Mouse (Mus musculus): ENCODE data around the gene Vamp2. TPM values are rescaled to one million over a fixed set of nuclear protein-coding genes. Genes with fewer than 3 reads are reported as not detected.

Gene Vamp2
- polyA plus RNA-seq, 1 experiment from 2014 or later, result 385 TPM

- H3K27ac ChIP-seq (ENCODE audit: low read depth, low read length), result peak overlapping the region; percentile 52; the same call in 1 of the 2 replicates
- no peaks in the 10 kb centered on the region for H3K27me3 ChIP-seq (ENCODE audit: control insufficient read depth, insufficient read depth, low read length)
- under 1% methylated on average over 19 of the region's 19 CpGs for WGBS
- peak overlapping the region; percentile 70 for H3K4me3 ChIP-seq (ENCODE audit: low read depth, low read length)
- H3K9ac ChIP-seq (replicated peaks; ENCODE audit: low read depth, low read length), result no peak overlapping the region
- H3K4me2 ChIP-seq (ENCODE audit: low read depth, low read length), result peak overlapping the region; percentile 76
- no peaks in the 10 kb centered on the region for H3K9me3 ChIP-seq (ENCODE audit: control insufficient read depth, low read length)
- H3K36me3 ChIP-seq (ENCODE audit: control insufficient read depth, insufficient read depth, low read length), result no peaks in the 10 kb centered on the region
- H3K4me1 ChIP-seq (ENCODE audit: control insufficient read depth, insufficient read depth, low read length), result peaks cover 31% of the 10 kb centered on the region
- peak; percentile 60 for ATAC-seq (ENCODE audit: low read depth)
Observed at GRCm38 (mm10) chr11:69062761-69063224, 25.5 kb upstream of the Vamp2 start.

DNA sequence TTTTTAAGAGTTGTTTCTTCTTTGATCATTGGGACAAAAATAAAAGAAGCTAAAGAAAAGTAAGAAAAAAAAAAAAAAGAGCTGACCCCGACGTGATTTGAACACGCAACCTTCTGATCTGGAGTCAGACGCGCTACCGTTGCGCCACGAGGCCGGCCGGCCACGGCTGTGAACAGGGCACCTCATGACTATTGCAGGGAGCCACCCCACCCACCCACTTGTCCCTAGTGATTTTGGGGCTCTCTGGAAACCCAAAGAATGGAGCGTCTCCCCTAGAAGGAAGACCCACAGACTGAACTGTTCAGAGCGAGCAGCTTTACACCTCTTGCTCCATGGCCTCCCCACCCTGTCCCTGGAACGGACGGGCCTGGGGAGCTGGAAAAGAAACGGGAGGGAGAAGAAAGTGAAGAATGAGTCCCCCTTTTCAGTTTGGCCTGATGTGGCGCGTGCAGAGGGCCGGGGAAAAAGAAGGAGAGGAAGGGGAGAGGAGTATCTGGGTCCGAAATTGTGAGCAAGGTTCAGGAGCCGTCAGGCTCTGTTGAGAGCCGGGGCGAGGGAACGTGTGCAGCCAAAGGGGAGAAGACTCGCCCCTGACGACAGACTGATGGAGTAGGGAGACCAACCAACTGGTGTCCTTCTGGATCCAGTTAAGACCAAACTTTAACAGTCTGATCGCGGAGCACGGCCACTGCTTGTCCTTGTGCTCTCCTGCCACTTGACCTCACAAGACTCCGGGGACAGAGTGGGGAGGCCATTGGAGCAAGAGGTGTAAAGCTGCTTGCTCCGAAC, 24.7 kb upstream of the Vamp2 start:
- Histone ChIP-seq H3K9ac (replicated peaks; ENCODE audit: low read depth, low read length) (peak overlapping the region; percentile 59), H3K36me3 (ENCODE audit: control insufficient read depth, insufficient read depth, low read length) (no peaks in the 10 kb centered on the region), H3K27ac (ENCODE audit: low read depth, low read length) (peak overlapping the region; percentile 39), H3K27me3 (ENCODE audit: control insufficient read depth, insufficient read depth, low read length) (no peaks in the 10 kb centered on the region), H3K4me1 (ENCODE audit: control insufficient read depth, insufficient read depth, low read length) (peaks cover 25% of the 10 kb centered on the region), H3K4me2 (ENCODE audit: low read depth, low read length) (peak overlapping the region; percentile 76), H3K4me3 (ENCODE audit: low read depth, low read length) (peak overlapping the region; percentile 70), H3K9me3 (ENCODE audit: control insufficient read depth, low read length) (no peaks in the 10 kb centered on the region)
- 0 out of 2 replicates have a peak, but pooled peaks have one; percentile 29 for ATAC-seq (ENCODE audit: low read depth)
- under 1% methylated on average over 31 of the region's 31 CpGs for WGBS

GRCm38 (mm10) chr11:69064259-69065133, 23.8 kb upstream of the Vamp2 start:
- Histone ChIP-seq H3K4me1 (ENCODE audit: control insufficient read depth, insufficient read depth, low read length) (peaks cover 25% of the 10 kb centered on the region), H3K9me3 (ENCODE audit: control insufficient read depth, low read length) (no peaks in the 10 kb centered on the region), H3K9ac (replicated peaks; ENCODE audit: low read depth, low read length) (peak overlapping the region; percentile 59; the same call in 1 of the 2 replicates), H3K4me2 (ENCODE audit: low read depth, low read length) (peak overlapping the region; percentile 76), H3K36me3 (ENCODE audit: control insufficient read depth, insufficient read depth, low read length) (no peaks in the 10 kb centered on the region), H3K4me3 (ENCODE audit: low read depth, low read length) (peak overlapping the region; percentile 70), H3K27me3 (ENCODE audit: control insufficient read depth, insufficient read depth, low read length) (no peaks in the 10 kb centered on the region), H3K27ac (ENCODE audit: low read depth, low read length) (no peak overlapping the region)
- no peak for ATAC-seq (ENCODE audit: low read depth)
- WGBS, result 59% methylated on average over 9 of the region's 9 CpGs

GRCm38 (mm10) chr11:69065394-69065925, 22.8 kb upstream of the Vamp2 start:
- Histone ChIP-seq H3K4me2 (ENCODE audit: low read depth, low read length) (peak overlapping the region; percentile 73), H3K36me3 (ENCODE audit: control insufficient read depth, insufficient read depth, low read length) (no peaks in the 10 kb centered on the region), H3K9me3 (ENCODE audit: control insufficient read depth, low read length) (no peaks in the 10 kb centered on the region), H3K4me3 (ENCODE audit: low read depth, low read length) (no peak overlapping the region), H3K27ac (ENCODE audit: low read depth, low read length) (no peak overlapping the region), H3K27me3 (ENCODE audit: control insufficient read depth, insufficient read depth, low read length) (no peaks in the 10 kb centered on the region), H3K9ac (replicated peaks; ENCODE audit: low read depth, low read length) (no peak overlapping the region), H3K4me1 (ENCODE audit: control insufficient read depth, insufficient read depth, low read length) (peaks cover 29% of the 10 kb centered on the region)
- ATAC-seq (ENCODE audit: low read depth), result no peak
- 60% methylated on average over 3 of the region's 3 CpGs for WGBS

GRCm38 (mm10) chr11:69066163-69066861, 22.0 kb upstream of the Vamp2 start:
- no peak overlapping the region for H3K27ac ChIP-seq (ENCODE audit: low read depth, low read length)

GRCm38 (mm10) chr11:69066956-69067355, 21.3 kb upstream of the Vamp2 start:
- Histone ChIP-seq H3K36me3 (ENCODE audit: control insufficient read depth, insufficient read depth, low read length) (no peaks in the 10 kb centered on the region), H3K4me2 (ENCODE audit: low read depth, low read length) (peak overlapping the region; percentile 73), H3K4me3 (ENCODE audit: low read depth, low read length) (peak overlapping the region; percentile 33), H3K9me3 (ENCODE audit: control insufficient read depth, low read length) (no peaks in the 10 kb centered on the region), H3K27ac (ENCODE audit: low read depth, low read length) (no peak overlapping the region), H3K4me1 (ENCODE audit: control insufficient read depth, insufficient read depth, low read length) (peaks cover 25% of the 10 kb centered on the region), H3K27me3 (ENCODE audit: control insufficient read depth, insufficient read depth, low read length) (no peaks in the 10 kb centered on the region), H3K9ac (replicated peaks; ENCODE audit: low read depth, low read length) (no peak overlapping the region; the same call in 1 of the 2 replicates)
- 12% methylated on average over 8 of the region's 8 CpGs for WGBS
- no peak for ATAC-seq (ENCODE audit: low read depth)

More at GRCm38 (mm10) chr11:69066163-69066861, 22.0 kb upstream of the Vamp2 start:
- 2% methylated on average over 26 of the region's 29 CpGs for WGBS
- Histone ChIP-seq H3K9me3 (ENCODE audit: control insufficient read depth, low read length) (no peaks in the 10 kb centered on the region), H3K4me1 (ENCODE audit: control insufficient read depth, insufficient read depth, low read length) (peaks cover 25% of the 10 kb centered on the region), H3K4me3 (ENCODE audit: low read depth, low read length) (peak overlapping the region; percentile 33), H3K36me3 (ENCODE audit: control insufficient read depth, insufficient read depth, low read length) (no peaks in the 10 kb centered on the region), H3K27me3 (ENCODE audit: control insufficient read depth, insufficient read depth, low read length) (no peaks in the 10 kb centered on the region), H3K4me2 (ENCODE audit: low read depth, low read length) (peak overlapping the region; percentile 73), H3K9ac (replicated peaks; ENCODE audit: low read depth, low read length) (peak overlapping the region; percentile 34; the same call in 1 of the 2 replicates)
- ATAC-seq (ENCODE audit: low read depth), result no peak

DNA sequence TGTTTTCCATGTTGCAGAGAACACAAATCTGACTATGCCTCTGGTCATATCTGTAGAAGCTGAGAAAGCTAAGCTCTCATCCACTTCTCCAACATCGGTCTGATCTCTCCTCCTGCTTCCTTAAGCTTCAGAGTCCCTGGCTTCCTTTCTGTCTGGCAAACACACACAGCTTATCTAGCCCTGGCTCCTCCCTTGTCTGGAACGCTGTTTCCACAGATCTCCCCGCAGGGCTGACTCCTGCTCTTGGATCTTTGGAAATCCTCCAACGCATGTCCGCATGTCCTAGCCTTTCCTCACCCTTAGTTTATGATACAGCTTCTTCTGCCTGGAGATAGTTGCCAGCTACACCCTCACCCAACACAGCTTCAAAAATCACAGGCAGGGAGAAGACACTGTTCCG, 20.7 kb upstream of the Vamp2 start:
- Histone ChIP-seq H3K4me3 (ENCODE audit: low read depth, low read length) (no peak overlapping the region), H3K36me3 (ENCODE audit: control insufficient read depth, insufficient read depth, low read length) (no peaks in the 10 kb centered on the region), H3K27ac (ENCODE audit: low read depth, low read length) (no peak overlapping the region), H3K4me2 (ENCODE audit: low read depth, low read length) (no peak overlapping the region), H3K9ac (replicated peaks; ENCODE audit: low read depth, low read length) (no peak overlapping the region), H3K9me3 (ENCODE audit: control insufficient read depth, low read length) (no peaks in the 10 kb centered on the region), H3K4me1 (ENCODE audit: control insufficient read depth, insufficient read depth, low read length) (peaks cover 28% of the 10 kb centered on the region), H3K27me3 (ENCODE audit: control insufficient read depth, insufficient read depth, low read length) (no peaks in the 10 kb centered on the region)
- ATAC-seq (ENCODE audit: low read depth), result no peak
- 66% methylated on average over 6 of the region's 6 CpGs for WGBS

GRCm38 (mm10) chr11:69070093-69070492, 18.2 kb upstream of the Vamp2 start:
- H3K4me3 ChIP-seq (ENCODE audit: low read depth, low read length), result peak overlapping the region; percentile 60
- no peaks in the 10 kb centered on the region for H3K9me3 ChIP-seq (ENCODE audit: control insufficient read depth, low read length)
- no peak for ATAC-seq (ENCODE audit: low read depth)
- H3K27ac ChIP-seq (ENCODE audit: low read depth, low read length), result peak overlapping the region; percentile 88
- no peaks in the 10 kb centered on the region for H3K27me3 ChIP-seq (ENCODE audit: control insufficient read depth, insufficient read depth, low read length)
- H3K4me1 ChIP-seq (ENCODE audit: control insufficient read depth, insufficient read depth, low read length), result peaks cover 23% of the 10 kb centered on the region
- peak overlapping the region; percentile 65 for H3K9ac ChIP-seq (replicated peaks; ENCODE audit: low read depth, low read length)
- peak overlapping the region; percentile 82 for H3K4me2 ChIP-seq (ENCODE audit: low read depth, low read length)
- under 1% methylated on average over 13 of the region's 13 CpGs for WGBS
- no peaks in the 10 kb centered on the region for H3K36me3 ChIP-seq (ENCODE audit: control insufficient read depth, insufficient read depth, low read length)
